Mouse (Mus musculus): ENCODE measurements around the gene Ogfr. TPM values are rescaled to one million over a fixed set of nuclear protein-coding genes. Genes with fewer than 3 reads are reported as not detected.
A peak's percentile ranks its signal among the peaks of the same experiment; 100 is the strongest.

Ogfr gene
- 23.9 and 24.5 TPM in 2 replicates for polyA plus RNA-seq (2015; fragmentation: Nextera tagmentation; extraction: Ambion mirVana)

DNA sequence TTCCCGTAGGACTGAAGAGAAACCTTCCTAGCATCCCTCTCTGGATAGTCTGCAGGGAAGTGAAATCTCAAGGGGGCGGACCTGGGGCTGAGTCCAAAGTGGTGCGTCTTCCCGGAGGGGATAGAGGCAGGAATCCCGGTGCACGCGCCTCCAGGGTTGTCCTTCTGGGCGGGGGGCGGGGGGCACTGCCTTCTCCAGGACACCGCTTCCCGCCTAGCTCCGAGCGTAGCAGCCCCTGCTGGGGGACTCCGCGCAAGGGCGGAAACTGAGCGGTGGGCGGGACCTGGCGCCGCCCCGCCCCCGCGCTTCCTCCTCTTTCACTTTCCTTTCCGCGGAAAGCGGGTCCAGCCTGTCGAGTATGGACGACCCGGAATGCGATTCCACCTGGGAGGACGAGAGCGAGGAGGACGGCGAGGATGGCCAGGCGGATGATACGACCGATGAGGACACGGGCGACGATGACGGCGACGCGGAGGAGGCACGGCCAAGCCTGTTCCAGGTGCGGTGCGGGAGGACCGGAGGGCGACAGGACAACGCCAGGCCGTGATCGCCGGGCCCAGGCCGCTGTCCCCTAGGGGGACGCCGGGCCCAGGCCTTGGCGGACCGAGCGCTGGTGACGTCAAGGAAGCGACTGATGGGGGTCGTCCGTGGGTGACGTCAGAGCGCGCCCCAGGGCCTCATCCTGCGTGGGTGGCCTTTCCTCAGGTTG, at the start of gene Ogfr:
TSS of gene Ogfr (plus strand) at position 123 of the 709 bp plus-strand sequence.
- WGBS: under 1% methylated on average over 53 of the region's 67 CpGs

DNA sequence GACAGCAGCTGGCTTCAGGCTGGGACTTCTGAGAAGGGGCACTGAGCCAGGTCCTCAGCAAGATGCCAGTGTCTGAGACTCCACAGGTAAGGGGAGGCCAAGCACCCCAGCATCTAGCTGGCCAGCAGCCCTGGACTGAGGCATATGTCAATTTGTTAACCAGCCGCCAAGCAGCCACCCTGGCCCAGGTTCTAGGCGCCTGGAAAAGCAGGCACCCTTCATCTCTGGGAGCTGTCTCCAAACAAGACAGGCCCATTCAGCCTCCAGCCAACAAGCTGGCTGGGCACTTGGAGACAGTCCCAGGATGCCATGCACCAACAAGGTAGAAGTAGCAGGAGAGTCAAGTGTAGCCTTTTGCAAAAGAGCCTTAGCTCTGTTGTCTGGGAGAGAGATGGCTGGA, 45.4 kb upstream of the Ogfr start:
- ATAC-seq (ENCODE audit: low FRiP score, low TSS enrichment): no peak
- Histone ChIP-seq H3K36me3 (ENCODE audit: control insufficient read depth, insufficient read depth, low read length) (no peaks in the 10 kb centered on the region), H3K4me1 (replicated peaks; ENCODE audit: control insufficient read depth, insufficient read depth) (no peaks in the 10 kb centered on the region), H3K9me3 (ENCODE audit: control insufficient read depth, low read length) (no peaks in the 10 kb centered on the region), H3K9ac (ENCODE audit: low read length) (no peak overlapping the region), H3K4me3 (ENCODE audit: low read depth, low read length) (no peak overlapping the region), H3K27me3 (ENCODE audit: control insufficient read depth, insufficient read depth, low read length) (no peaks in the 10 kb centered on the region), H3K4me2 (replicated peaks; ENCODE audit: low read depth) (no peak overlapping the region), H3K27ac (replicated peaks) (no peak overlapping the region)
- TF ChIP-seq CTCF (IDR thresholded peaks at IDR 0.05; ENCODE audit: low read depth) (no peak), EP300 (optimal IDR thresholded peaks at IDR 0.05) (no peak)
- WGBS: 84% methylated on average over 2 of the region's 2 CpGs
- DNase-seq (ENCODE audit: low spot score): no peak

More for the DNA sequence above, at the start of gene Ogfr:
- peak; percentile 84 for DNase-seq (ENCODE audit: low spot score)
- Histone ChIP-seq H3K27ac (replicated peaks) (peak within 1 kb of the TSS; percentile 92), H3K4me3 (ENCODE audit: low read depth, low read length) (peak within 1 kb of the TSS; percentile 94), H3K36me3 (ENCODE audit: control insufficient read depth, insufficient read depth, low read length) (peaks cover 17% of the 10 kb centered on the region), H3K4me1 (replicated peaks; ENCODE audit: control insufficient read depth, insufficient read depth) (peaks cover 4% of the 10 kb centered on the region; the same call in 1 of the 2 replicates), H3K4me2 (replicated peaks; ENCODE audit: low read depth) (peak within 1 kb of the TSS; percentile 88), H3K9me3 (ENCODE audit: control insufficient read depth, low read length) (no peaks in the 10 kb centered on the region), H3K27me3 (ENCODE audit: control insufficient read depth, insufficient read depth, low read length) (no peaks in the 10 kb centered on the region), H3K9ac (ENCODE audit: low read length) (peak within 1 kb of the TSS; percentile 87)
- TF ChIP-seq EP300 (optimal IDR thresholded peaks at IDR 0.05) (no peak), CTCF (IDR thresholded peaks at IDR 0.05; ENCODE audit: low read depth) (peak; percentile 49)
- peak; percentile 88 for ATAC-seq (ENCODE audit: low FRiP score, low TSS enrichment)

DNA sequence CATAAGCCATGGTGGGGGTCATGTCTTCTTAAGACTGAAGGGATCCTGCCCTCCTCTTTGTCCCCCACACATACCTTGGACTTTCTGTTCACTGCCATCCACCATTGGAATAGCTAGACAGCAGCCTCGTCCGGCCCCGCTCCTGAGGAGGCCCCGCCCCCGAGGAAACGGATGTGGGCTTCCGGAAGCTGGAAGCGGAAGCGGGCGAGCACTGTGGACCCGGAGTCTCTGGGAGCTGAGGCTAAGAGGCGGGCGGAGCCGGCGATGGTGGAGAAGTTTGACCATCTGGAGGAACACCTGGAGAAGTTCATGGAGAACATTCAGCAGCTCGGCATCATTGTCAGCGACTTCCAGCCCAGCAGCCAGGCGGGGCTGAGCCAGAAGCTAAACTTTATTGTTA, 44.0 kb upstream of the Ogfr start:
- WGBS: 77% methylated on average over 18 of the region's 18 CpGs
- no peaks in the 10 kb centered on the region for H3K4me1 ChIP-seq (replicated peaks; ENCODE audit: control insufficient read depth, insufficient read depth)
- H3K27ac ChIP-seq (replicated peaks): no peak overlapping the region
- H3K9ac ChIP-seq (ENCODE audit: low read length): no peak overlapping the region
- DNase-seq (ENCODE audit: low spot score): no peak
- H3K27me3 ChIP-seq (ENCODE audit: control insufficient read depth, insufficient read depth, low read length): no peaks in the 10 kb centered on the region
- TF ChIP-seq CTCF (IDR thresholded peaks at IDR 0.05; ENCODE audit: low read depth) (no peak), EP300 (optimal IDR thresholded peaks at IDR 0.05) (no peak)
- H3K9me3 ChIP-seq (ENCODE audit: control insufficient read depth, low read length): no peaks in the 10 kb centered on the region
- H3K4me2 ChIP-seq (replicated peaks; ENCODE audit: low read depth): no peak overlapping the region
- ATAC-seq (ENCODE audit: low FRiP score, low TSS enrichment): no peak
- H3K36me3 ChIP-seq (ENCODE audit: control insufficient read depth, insufficient read depth, low read length): no peaks in the 10 kb centered on the region
- no peak overlapping the region for H3K4me3 ChIP-seq (ENCODE audit: low read depth, low read length)

DNA sequence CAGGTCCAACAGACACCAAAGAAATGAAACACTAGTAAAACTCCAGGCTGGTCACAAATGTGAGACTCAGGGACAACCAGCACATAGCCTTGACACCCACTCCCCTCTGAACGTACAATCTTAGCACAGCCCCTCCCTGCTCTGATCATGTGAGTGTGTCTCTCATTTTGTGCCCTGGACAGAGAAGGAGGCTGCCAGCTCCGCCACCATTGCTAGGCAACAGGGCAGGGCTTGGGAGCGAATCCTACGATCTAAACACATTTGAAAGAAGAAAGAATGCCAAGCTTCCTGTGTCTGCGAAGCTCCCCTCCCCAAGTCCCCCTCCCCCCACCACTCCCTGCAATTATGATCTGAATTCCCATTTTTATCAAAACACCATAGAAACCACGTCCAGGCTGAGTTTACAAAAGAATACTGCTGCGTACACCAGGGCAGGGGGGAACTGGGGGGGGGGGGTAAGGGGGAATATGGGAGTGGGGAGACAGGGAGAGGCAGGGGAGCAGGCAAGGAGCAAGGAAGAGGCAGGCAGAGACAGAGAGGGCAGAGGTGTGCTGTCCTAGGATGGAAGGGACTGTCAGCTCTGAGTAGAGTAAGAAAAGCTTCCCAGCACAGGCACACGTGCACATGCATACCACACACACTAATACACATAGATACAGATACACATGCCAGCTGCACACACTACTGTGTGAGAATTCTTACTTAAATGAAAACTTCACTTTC, 41.5 kb upstream of the Ogfr start:
- DNase-seq (ENCODE audit: low spot score) (no peak), ATAC-seq (ENCODE audit: low FRiP score, low TSS enrichment) (no peak)
- Histone ChIP-seq H3K4me2 (replicated peaks; ENCODE audit: low read depth) (no peak overlapping the region), H3K4me3 (ENCODE audit: low read depth, low read length) (no peak overlapping the region), H3K36me3 (ENCODE audit: control insufficient read depth, insufficient read depth, low read length) (no peaks in the 10 kb centered on the region), H3K27ac (replicated peaks) (no peak overlapping the region), H3K4me1 (replicated peaks; ENCODE audit: control insufficient read depth, insufficient read depth) (no peaks in the 10 kb centered on the region), H3K9ac (ENCODE audit: low read length) (no peak overlapping the region), H3K27me3 (ENCODE audit: control insufficient read depth, insufficient read depth, low read length) (no peaks in the 10 kb centered on the region), H3K9me3 (ENCODE audit: control insufficient read depth, low read length) (no peaks in the 10 kb centered on the region)
- TF ChIP-seq EP300 (optimal IDR thresholded peaks at IDR 0.05) (no peak), CTCF (IDR thresholded peaks at IDR 0.05; ENCODE audit: low read depth) (no peak)
- 13% methylated on average over 8 of the region's 8 CpGs for WGBS

DNA sequence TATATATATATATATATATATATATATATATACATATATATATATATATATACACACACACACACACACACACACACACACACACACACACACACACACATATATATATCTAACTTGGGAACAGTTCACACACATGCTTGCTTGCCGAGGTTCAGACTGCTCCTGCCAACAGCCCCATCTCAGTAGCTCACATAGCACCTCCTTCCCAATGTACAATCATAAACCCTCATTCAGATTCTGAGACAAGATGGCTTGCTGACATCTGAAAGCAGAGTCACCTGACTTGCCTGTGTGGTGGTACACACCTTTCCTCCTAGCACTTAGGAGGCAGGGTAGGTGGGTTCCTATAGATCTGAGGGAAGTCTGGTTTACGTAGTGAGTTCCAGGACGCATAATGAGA, 36.7 kb upstream of the Ogfr start:
- Histone ChIP-seq H3K36me3 (ENCODE audit: control insufficient read depth, insufficient read depth, low read length) (no peaks in the 10 kb centered on the region), H3K4me3 (ENCODE audit: low read depth, low read length) (no peak overlapping the region), H3K4me1 (replicated peaks; ENCODE audit: control insufficient read depth, insufficient read depth) (no peaks in the 10 kb centered on the region), H3K9me3 (ENCODE audit: control insufficient read depth, low read length) (no peaks in the 10 kb centered on the region), H3K4me2 (replicated peaks; ENCODE audit: low read depth) (no peak overlapping the region), H3K27me3 (ENCODE audit: control insufficient read depth, insufficient read depth, low read length) (no peaks in the 10 kb centered on the region), H3K9ac (ENCODE audit: low read length) (no peak overlapping the region), H3K27ac (replicated peaks) (no peak overlapping the region)
- whole genome bisulfite sequencing: 75% methylated on average over 3 of the region's 3 CpGs
- DNase-seq (ENCODE audit: low spot score): no peak
- no peak for ATAC-seq (ENCODE audit: low FRiP score, low TSS enrichment)
- TF ChIP-seq EP300 (optimal IDR thresholded peaks at IDR 0.05): no peak
- no peak for TF ChIP-seq CTCF (IDR thresholded peaks at IDR 0.05; ENCODE audit: low read depth)

DNA sequence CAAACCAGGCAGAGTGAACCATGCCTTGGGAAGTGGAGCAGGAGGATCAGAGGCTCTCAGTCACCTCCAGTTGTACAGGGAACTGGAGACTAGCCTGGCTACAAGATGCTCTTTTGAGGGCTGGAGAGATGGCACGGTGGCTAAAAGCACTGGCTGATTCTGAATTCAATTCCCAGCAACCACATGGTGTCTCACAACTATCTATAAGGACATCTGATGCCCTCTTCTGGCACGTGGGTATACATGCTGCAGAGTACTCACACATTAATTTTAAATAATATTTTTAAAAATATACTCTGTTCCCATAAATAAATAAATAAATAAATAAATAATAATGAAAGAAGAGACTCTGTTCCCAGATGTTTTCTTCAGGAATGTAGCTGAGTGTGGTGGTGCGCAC, 33.8 kb upstream of the Ogfr start:
- DNase-seq (ENCODE audit: low spot score): no peak
- Histone ChIP-seq H3K36me3 (ENCODE audit: control insufficient read depth, insufficient read depth, low read length) (no peaks in the 10 kb centered on the region), H3K4me3 (ENCODE audit: low read depth, low read length) (no peak overlapping the region), H3K4me1 (replicated peaks; ENCODE audit: control insufficient read depth, insufficient read depth) (no peaks in the 10 kb centered on the region), H3K9me3 (ENCODE audit: control insufficient read depth, low read length) (no peaks in the 10 kb centered on the region), H3K27me3 (ENCODE audit: control insufficient read depth, insufficient read depth, low read length) (no peaks in the 10 kb centered on the region), H3K9ac (ENCODE audit: low read length) (no peak overlapping the region), H3K4me2 (replicated peaks; ENCODE audit: low read depth) (no peak overlapping the region), H3K27ac (replicated peaks) (no peak overlapping the region)
- ATAC-seq (ENCODE audit: low FRiP score, low TSS enrichment): no peak
- 57% methylated on average over 3 of the region's 3 CpGs for WGBS
- peak; percentile 53 for TF ChIP-seq CTCF (IDR thresholded peaks at IDR 0.05; ENCODE audit: low read depth)
- no peak for TF ChIP-seq EP300 (optimal IDR thresholded peaks at IDR 0.05)

Data from stomach, postnatal 0 days (tissue).